Mouse (Mus musculus): Measurements from ENCODE around the gene E130116L18Rik.
"Not testable (repeated sequence)": the region's sequence is repeated elsewhere in the genome, so short reads cannot be mapped to it uniquely, and the experiment has no call there.

Gene E130116L18Rik

DNA sequence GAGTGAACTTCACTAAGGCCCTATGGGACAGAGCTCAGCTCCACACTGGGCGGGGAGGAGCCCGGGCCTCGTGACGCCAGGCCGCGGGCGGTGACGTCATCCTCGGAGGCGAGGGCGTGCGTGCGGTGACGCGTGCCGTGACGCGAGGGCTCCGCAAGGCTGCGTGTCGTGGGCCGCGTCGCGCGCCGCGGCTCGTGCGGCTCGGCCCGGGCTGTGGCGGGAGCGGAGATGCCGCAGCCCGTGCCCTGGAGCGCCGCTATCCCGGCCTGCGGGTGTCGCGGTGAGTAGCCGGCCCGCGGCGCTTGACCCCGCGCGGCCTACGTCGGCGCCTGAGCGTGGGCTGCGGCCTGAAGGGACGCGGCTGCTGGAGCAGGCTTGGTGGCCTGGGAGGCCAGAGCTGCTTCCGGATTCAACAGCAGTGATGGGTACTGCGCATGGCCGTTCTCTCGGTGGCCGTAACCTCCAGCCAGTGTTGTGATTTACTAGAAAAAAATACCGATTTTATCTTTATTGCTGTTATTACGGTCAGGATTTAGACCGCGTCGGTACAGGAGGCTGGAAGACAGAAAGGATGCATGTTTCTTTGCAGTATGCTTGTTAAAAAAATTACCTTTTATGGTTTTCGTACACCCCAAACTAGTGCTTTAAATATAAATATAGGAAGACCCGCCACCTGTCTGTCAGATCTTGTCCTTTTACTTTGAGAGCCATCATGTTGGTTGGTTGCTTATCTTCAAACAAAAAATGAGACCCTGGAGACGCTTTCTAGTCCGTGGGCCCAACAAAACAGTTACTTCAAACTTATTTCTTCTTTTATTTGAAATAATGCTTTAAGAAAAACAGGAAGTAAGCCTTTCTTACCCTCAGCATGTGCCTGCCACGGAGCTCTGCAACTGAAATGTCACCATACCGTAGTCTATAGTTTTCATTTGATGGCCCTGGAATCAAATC lies at the start of gene E130116L18Rik:
TSS of gene E130116L18Rik (minus strand) at position 402 of the 951 bp plus-strand sequence.
- in situ Hi-C loops (cut with MboI; ENCODE audit: low sequenced_read_pairs) = no loop called here

DNA sequence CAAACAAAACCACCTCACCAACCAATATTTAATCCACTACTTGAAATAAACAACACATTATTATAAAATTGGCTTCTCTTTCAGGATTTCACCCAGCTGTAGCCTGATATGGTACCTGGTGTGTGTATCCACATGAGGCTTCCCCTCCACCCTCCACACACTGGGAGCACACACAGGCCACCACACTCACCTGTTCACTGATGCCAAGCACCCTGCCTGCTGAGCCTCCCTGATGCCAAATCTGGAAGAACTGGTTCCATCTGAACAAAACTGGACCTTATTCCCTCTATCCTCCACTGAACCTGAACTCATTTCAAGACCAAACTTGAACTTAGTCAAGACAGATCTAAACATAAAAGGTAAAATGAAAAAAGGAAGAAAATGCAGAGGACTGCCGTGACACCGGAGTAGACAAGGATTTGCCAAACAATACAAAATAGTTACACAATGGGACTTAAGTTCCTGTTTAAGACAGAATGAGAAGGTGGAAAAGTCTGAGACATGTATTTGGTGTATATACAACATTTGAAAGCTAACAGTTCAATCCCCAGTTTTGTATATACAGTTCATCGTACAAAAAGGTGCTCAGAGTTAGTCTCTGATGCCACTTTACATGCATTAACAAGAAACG lies 45.4 kb upstream of the E130116L18Rik start:
- in situ Hi-C loops (cut with MboI; ENCODE audit: low sequenced_read_pairs) = no loop called here

DNA sequence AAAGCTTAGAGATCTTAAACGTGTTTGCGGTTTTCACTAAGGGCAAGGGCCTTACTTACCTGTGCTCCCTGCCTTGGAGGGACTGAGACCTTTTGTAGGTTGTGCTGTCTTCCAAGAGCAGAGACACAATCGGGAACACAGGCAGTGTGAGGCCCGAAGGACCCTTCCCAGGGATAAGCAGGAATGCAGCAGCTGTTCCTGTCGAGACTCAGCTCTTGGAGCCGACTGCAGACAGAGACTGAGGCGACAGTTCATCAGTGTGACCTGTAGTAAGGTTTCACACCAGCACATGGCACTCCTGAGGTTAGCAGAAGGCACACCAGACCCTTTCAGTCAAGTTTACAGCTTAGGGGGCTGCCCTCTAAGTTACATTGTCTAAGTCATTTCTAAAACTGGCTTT lies 39.3 kb upstream of the E130116L18Rik start:
- in situ Hi-C loops (cut with MboI; ENCODE audit: low sequenced_read_pairs) = no loop called here

- in situ Hi-C loops (cut with MboI; ENCODE audit: low sequenced_read_pairs) = no loop called here
These were observed 38.5 kb upstream of the E130116L18Rik start for GRCm38 (mm10) chr5:25261452-25261851.

- in situ Hi-C loops (cut with MboI; ENCODE audit: low sequenced_read_pairs) = no loop called here
These were observed 33.7 kb upstream of the E130116L18Rik start for GRCm38 (mm10) chr5:25256686-25257085.

DNA sequence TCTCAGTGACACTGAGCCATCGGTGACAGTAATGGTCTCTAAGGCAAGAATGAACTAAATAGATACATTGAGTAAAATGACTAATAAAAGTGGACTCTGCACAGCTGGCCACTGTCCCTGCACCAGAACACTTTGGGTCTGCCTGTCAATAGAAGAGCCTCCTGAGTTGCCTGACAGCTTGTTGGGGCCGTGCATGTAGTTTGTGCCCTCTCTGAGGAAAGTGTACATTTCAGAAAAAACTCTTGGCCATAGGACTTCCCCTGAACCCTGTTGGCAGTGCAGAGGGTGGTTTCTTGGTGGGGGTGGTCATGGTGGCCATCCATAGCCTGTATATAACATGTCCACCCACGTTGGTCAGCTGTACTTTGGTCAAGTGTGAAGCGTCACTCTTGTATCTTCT lies 31.5 kb upstream of the E130116L18Rik start:
- in situ Hi-C loops (cut with MboI; ENCODE audit: low sequenced_read_pairs) = no loop called here

GRCm38 (mm10) chr5:25252825-25253544 lies 30.0 kb upstream of the E130116L18Rik start:
- in situ Hi-C loops (cut with MboI; ENCODE audit: low sequenced_read_pairs) = no loop called here

DNA sequence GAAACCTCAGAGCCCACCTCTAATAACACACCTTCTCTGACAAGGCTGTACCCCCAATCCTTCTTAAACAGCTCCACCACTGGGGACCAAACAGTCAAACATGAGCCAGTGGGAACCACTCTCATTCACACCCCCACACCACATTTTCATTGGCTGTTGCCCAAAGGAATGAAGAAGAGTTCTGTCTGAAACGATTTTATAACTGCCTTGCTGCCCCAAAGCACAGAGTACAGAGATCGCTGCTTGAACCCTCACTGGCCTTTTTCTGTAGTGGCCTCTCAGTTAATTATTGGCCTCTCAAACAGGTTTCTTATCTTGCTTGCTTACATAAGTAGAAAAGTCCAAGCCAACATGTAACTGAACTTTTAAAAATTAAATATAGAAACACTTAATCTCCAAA lies 29.5 kb upstream of the E130116L18Rik start:
- in situ Hi-C loops (cut with MboI; ENCODE audit: low sequenced_read_pairs) = no loop called here

DNA sequence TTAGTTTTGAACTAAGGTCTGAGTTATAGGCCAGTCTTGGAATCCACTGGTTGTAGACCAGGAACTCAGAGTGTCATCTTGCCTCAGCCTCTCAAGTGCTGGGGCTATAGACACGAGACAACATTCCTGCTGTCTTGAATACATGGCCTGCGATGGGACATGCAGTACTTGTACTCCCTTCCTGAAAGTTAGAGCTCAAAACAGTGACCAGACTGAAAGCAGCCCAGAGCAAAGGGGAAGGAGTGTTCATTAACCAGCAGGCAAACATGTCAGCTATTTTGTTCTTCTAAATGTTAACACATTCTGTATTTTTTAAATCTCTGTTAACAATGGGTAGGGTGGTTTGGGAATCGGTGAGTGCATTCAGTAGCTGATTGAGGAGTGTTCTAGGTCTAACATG lies 24.1 kb upstream of the E130116L18Rik start:
- in situ Hi-C loops (cut with MboI; ENCODE audit: low sequenced_read_pairs) = no loop called here

- in situ Hi-C loops (cut with MboI; ENCODE audit: low sequenced_read_pairs) = no loop called here
These were observed 23.5 kb upstream of the E130116L18Rik start for GRCm38 (mm10) chr5:25246473-25246865.

DNA sequence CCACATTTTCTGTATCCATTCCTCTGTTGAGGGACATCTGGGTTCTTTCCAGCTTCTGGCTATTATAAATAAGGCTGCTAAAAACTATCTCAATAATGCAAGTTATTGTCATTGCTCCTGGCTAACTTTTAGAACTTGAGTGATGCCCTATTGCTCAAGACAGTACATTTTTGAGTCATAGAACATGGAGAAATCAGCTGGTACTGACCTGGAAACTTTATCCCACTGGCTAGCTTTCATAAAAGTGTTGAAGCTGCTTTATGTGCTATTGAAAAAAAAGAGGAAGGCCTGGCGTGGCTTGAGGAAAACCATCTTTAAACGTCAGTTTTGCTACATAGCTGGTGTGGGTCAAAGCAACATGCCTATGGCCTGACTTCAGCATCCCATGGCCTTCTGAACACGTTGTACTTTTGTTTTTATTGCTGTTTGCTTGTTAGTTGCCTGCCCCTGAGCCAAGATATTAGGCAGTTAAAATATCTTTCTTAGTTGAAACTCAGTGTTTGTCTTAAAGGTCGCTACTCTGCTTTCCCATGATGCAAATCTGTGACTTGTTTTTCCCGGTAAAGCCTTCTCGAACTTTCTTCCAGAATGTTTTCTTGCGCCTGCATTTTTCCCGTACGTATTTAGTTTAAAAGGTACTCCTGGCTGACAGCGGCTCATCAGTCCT lies 23.0 kb upstream of the E130116L18Rik start:
- in situ Hi-C loops (cut with MboI; ENCODE audit: low sequenced_read_pairs) = no loop called here

DNA sequence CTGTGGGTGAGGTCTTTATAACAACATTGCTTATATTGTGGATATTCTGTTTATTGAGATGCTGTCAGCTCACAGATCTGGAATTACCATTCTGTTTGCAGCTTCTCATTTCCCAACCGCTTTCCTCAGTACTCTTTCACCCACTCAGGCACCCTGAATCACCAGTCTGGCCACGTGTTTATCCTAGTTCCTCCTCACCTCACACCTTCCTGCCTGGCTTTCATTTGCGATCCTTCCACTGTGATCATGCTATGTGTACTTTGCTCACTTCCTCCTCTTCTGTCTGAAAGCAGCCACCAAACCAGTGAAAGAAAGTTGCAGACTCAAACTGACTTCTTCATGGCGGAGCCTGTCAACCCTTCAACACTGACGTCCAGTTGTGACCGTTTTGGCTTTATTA lies 20.1 kb upstream of the E130116L18Rik start:
- in situ Hi-C loops (cut with MboI; ENCODE audit: low sequenced_read_pairs) = no loop called here

GRCm38 (mm10) chr5:25224377-25224776 lies 1.4 kb upstream of the E130116L18Rik start:
- in situ Hi-C loops (cut with MboI; ENCODE audit: low sequenced_read_pairs) = not testable (repeated sequence)

- in situ Hi-C loops (cut with MboI; ENCODE audit: low sequenced_read_pairs) = no loop called here
These were observed 1.3 kb downstream of the E130116L18Rik start, which contains the start of gene Galnt11 for GRCm38 (mm10) chr5:25221604-25222003. Galnt11 (plus strand) TSS chr5:25221904.

DNA sequence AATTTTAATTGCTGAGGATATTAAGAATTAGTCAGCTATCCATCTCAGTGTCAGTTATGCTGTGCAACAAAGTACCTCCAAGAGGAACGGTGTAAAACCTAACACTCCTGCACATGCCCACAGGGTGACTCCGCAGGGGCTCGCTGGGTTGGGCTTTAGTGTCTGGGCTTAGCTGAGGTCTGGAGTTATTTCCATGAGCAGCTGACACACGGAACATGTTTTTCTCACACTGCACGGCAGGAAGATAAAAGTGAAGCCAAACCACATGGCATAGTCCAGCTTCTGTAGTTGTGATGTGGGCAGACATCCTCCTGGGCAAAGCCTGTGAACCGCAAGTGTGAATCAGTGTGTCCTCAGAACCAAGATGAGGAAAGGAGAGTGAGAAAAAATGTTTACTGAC lies 7.9 kb downstream of the E130116L18Rik start:
- in situ Hi-C loops (cut with MboI; ENCODE audit: low sequenced_read_pairs) = no loop called here

DNA sequence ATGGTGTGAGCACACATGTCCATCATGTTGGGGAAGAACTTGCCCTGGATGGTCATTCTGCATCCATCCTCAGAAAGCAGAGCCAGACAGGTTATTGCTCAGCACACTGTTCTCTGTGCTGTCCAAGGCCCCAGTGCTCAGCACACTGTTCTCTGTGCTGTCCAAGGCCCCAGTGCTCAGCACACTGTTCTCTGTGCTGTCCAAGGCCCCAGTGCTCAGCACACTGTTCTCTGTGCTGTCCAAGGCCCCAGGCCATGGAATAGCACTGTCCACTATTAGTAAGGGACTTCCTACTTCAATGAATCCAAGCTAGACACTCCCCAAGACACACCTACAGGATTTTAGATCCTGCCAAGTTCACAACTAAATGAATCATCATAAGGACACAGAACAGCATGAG lies 9.7 kb downstream of the E130116L18Rik start:
- in situ Hi-C loops (cut with MboI; ENCODE audit: low sequenced_read_pairs) = not testable (repeated sequence)

DNA sequence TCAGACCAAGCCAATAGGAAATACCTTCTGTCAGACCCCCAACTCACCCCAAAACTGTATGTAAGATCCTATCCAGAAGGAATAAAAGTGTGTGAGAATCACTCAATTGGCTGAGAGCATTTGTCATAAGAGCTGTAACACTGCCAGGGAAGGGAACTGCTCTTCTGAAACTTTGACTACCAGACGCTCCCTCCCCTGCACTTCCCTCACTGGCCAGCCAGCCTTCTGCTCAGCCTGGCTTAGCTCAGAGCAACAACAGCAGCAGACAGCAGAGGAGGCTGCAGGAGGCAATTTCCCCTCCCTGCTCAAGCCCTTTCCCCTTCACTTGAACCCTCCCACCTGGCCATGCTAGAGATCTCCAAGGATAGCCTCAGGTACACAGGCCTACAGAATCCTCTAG lies 11.1 kb downstream of the E130116L18Rik start:
- in situ Hi-C loops (cut with MboI; ENCODE audit: low sequenced_read_pairs) = no loop called here

- in situ Hi-C loops (cut with MboI; ENCODE audit: low sequenced_read_pairs) = no loop called here
These were observed 32.4 kb downstream of the E130116L18Rik start for GRCm38 (mm10) chr5:25190521-25190920.

DNA sequence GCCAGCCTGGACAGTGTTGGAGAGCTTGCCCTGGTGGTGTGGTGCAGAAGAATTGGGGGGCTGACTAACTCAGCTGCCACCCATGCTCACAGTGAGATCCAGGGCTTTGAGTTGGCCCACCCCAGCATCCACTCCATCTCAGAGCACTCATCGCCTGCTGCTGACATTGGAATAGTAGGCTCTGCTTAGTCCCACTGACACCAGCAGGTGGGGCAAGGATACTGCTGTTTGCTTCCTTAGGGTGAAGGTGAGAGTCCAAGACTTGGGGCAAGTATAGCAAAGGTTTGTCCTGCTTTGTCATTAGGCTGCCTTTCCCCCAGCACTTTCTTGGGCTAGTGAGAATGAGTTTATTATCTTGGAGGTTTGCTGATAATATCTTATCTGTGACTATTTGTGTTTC lies 34.2 kb downstream of the E130116L18Rik start:
- in situ Hi-C loops (cut with MboI; ENCODE audit: low sequenced_read_pairs) = loop anchor here (10.0 kb wide), 1 partner anchor 546 kb away; no protein-coding TSS in a partner anchor

GRCm38 (mm10) chr5:25187727-25188126 lies 35.2 kb downstream of the E130116L18Rik start:
- in situ Hi-C loops (cut with MboI; ENCODE audit: low sequenced_read_pairs) = loop anchor here (10.0 kb wide), 1 partner anchor 547 kb away; no protein-coding TSS in a partner anchor

GRCm38 (mm10) chr5:25184594-25184993 lies 38.4 kb downstream of the E130116L18Rik start:
- in situ Hi-C loops (cut with MboI; ENCODE audit: low sequenced_read_pairs) = loop anchor here (10.0 kb wide), 1 partner anchor 550 kb away; no protein-coding TSS in a partner anchor
